Mouse (Mus musculus) intestine, embryonic 15.5 days (tissue): Measurements from ENCODE around the gene Dnajb13. TPM values are rescaled to one million over a fixed set of nuclear protein-coding genes. Genes with fewer than 3 reads are reported as not detected.
"Not testable (repeated sequence)": the region's sequence is repeated elsewhere in the genome, so short reads cannot be mapped to it uniquely, and the experiment has no call there.

Source experiments
- ATAC-seq: fragments of 200-750 bp; cut with Nextera tagmentation; 2 replicates; pipeline ENCODE4 v1.8.0; 2017; ENCODE audit warnings: moderate TSS enrichment, moderate library complexity
- H3K27ac ChIP-seq: fragments of 300-500 bp; sonication (generic); 2 replicates; pipeline ENCODE4 v1.5.1; 2015; ENCODE audit warnings: mild to moderate bottlenecking, inconsistent platforms
- H3K27me3 ChIP-seq: fragments of 300-500 bp; sonication (generic); replicated peaks from 2 replicates; pipeline ENCODE4 v1.6.1; 2015; ENCODE audit warnings: inconsistent platforms
- H3K36me3 ChIP-seq: fragments of 300-500 bp; sonication (generic); 2 replicates; pipeline ENCODE4 v1.6.1; 2015; ENCODE audit warnings: inconsistent platforms
- H3K4me1 ChIP-seq: fragments of 300-500 bp; sonication (generic); replicated peaks from 2 replicates; pipeline ENCODE4 v1.6.1; 2015; ENCODE audit warnings: inconsistent platforms
- H3K4me2 ChIP-seq: fragments of 300-500 bp; sonication (generic); replicated peaks from 2 replicates; pipeline ENCODE4 v1.6.1; 2015; ENCODE audit warnings: mild to moderate bottlenecking, inconsistent platforms
- H3K4me3 ChIP-seq: fragments of 300-500 bp; sonication (generic); replicated peaks from 2 replicates; pipeline ENCODE4 v1.5.1; 2015; ENCODE audit warnings: inconsistent platforms
- H3K9ac ChIP-seq: fragments of 300-500 bp; sonication (generic); 2 replicates; pipeline ENCODE4 v1.6.1; 2015; ENCODE audit warnings: inconsistent platforms
- H3K9me3 ChIP-seq: fragments of 300-500 bp; sonication (generic); 2 replicates; pipeline ENCODE4 v1.6.1; 2016; ENCODE audit warnings: inconsistent platforms
- WGBS: fragments of 180-500 bp; shearing (Covaris S2); methylation state at CpG from one replicate; pipeline ENCODE4 v1.1.7; 2015; 5-methylcytosine and 5-hydroxymethylcytosine counted together
- polyA plus RNA-seq: library from polyadenylated mRNA; unstranded; fragments of >200 nt; fragmentation: Nextera tagmentation; extraction: Ambion mirVana; gene quantifications from 2 replicates; pipeline ENCODE4 v1.2.1, GENCODE M21; 2015

Gene Dnajb13
- polyA plus RNA-seq, 1 experiment from 2014 or later: 0.41 TPM

GRCm38 (mm10) chr7:100495581-100496251 lies 19.0 kb downstream of the Dnajb13 start:
- peaks cover 34% of the 10 kb centered on the region for H3K4me1 ChIP-seq
- H3K9ac ChIP-seq: peak overlapping the region; percentile 34; the same call in 1 of the 2 replicates
- peaks cover 27% of the 10 kb centered on the region for H3K36me3 ChIP-seq
- peak overlapping the region; percentile 52 for H3K4me3 ChIP-seq
- H3K9me3 ChIP-seq: no peaks in the 10 kb centered on the region
- peak; percentile 68 for ATAC-seq
- WGBS: 21% methylated on average over 11 of the region's 11 CpGs
- peak overlapping the region; percentile 78 for H3K27ac ChIP-seq
- peak overlapping the region; percentile 90 for H3K4me2 ChIP-seq
- no peaks in the 10 kb centered on the region for H3K27me3 ChIP-seq

GRCm38 (mm10) chr7:100495042-100495441 lies 19.7 kb downstream of the Dnajb13 start:
- Histone ChIP-seq H3K27me3 (no peaks in the 10 kb centered on the region), H3K4me3 (peak overlapping the region; percentile 52), H3K36me3 (peaks cover 27% of the 10 kb centered on the region), H3K9ac (peak overlapping the region; percentile 34), H3K4me1 (peaks cover 34% of the 10 kb centered on the region), H3K4me2 (peak overlapping the region; percentile 90), H3K27ac (peak overlapping the region; percentile 78), H3K9me3 (no peaks in the 10 kb centered on the region)
- no peak for ATAC-seq
- WGBS: 47% methylated on average over 8 of the region's 8 CpGs

DNA sequence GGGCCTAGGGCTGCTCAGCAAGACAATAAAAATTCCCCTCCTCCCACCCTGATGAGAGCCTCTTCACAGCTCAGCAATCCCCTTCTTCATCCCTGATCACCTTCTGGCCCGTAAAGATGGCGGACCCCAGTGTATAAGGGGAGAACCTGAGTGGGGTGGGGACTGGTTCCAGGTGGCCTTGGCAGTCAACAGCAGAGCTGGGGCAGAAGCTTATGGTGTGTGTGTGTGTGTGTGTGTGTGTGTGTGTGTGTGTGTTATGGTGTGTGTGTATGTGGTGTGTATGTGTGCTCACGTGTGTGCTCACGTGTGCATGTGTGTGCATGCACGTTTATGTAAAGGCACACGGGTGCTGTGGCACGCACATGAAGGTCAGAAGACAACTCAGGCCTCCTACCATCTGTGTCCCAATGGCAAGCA lies 20.3 kb downstream of the Dnajb13 start:
- peak overlapping the region; percentile 78 for H3K27ac ChIP-seq
- peak overlapping the region; percentile 57 for H3K9ac ChIP-seq
- peaks cover 24% of the 10 kb centered on the region for H3K36me3 ChIP-seq
- H3K4me3 ChIP-seq: peak overlapping the region; percentile 52
- H3K27me3 ChIP-seq: no peaks in the 10 kb centered on the region
- peaks cover 34% of the 10 kb centered on the region for H3K4me1 ChIP-seq
- no peaks in the 10 kb centered on the region for H3K9me3 ChIP-seq
- 71% methylated on average over 7 of the region's 7 CpGs for WGBS
- ATAC-seq: no peak
- H3K4me2 ChIP-seq: peak overlapping the region; percentile 90

DNA sequence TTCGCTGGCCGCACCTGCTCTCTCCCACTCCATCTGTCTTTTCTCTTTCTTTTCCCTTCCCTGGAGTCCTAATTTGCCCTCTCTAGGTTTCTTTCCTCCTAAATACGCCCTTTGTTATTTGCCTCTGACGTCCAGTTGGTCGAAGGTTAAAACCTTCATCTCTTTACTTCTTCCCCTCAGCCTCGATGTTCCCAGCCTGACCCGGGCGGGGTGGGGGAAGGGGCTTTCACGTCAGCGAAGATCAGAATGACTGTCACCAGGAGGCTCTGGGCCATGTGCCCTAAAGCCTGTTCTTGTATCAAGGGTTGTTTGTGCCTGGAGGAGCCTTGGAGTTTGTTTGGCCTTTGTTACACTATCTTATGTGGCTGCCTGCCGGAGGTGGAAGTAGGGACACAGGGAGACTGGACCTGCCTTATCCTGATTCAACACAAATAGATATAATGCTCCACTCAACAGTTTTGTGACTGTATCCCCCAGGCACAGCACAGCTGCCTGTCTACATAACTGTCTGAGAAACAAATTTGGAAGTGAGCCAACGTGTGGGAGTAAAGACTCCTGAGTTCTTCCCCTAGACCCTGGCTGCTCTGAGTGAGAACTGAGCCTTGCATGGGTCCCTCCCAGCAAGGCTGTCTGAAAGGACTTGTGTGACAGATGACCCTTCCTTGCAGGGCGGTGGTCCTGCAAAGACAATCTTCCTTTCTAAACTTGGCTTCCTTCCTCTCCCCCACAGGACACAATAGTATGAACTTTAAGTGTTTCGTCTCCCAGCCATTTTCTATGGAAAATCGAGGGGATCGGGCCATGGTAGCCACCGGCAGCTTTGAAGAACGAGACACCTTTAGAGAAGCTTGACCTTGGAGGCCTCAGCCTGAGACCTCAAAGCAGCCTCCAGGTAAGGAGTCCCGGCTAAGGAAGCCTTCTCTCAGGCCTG lies 21.0 kb downstream of the Dnajb13 start:
- Histone ChIP-seq H3K9me3 (no peaks in the 10 kb centered on the region), H3K27me3 (no peaks in the 10 kb centered on the region), H3K4me2 (peak overlapping the region; percentile 90), H3K36me3 (peaks cover 18% of the 10 kb centered on the region), H3K9ac (peak overlapping the region; percentile 57), H3K27ac (peak overlapping the region; percentile 78), H3K4me1 (peaks cover 36% of the 10 kb centered on the region), H3K4me3 (peak overlapping the region; percentile 52)
- 23% methylated on average over 19 of the region's 19 CpGs for WGBS
- 0 out of 2 replicates have a peak, but pooled peaks have one; percentile 5 for ATAC-seq

GRCm38 (mm10) chr7:100493117-100493483 lies 21.7 kb downstream of the Dnajb13 start, which contains the start of gene Ucp2:
Gene Ucp2 (plus strand): TSS chr7:100493337.
- Histone ChIP-seq H3K9me3 (no peaks in the 10 kb centered on the region), H3K36me3 (peaks cover 13% of the 10 kb centered on the region), H3K9ac (peak within 1 kb of the TSS; percentile 57), H3K4me2 (peak within 1 kb of the TSS; percentile 90), H3K27me3 (no peaks in the 10 kb centered on the region), H3K27ac (peak within 1 kb of the TSS; percentile 78), H3K4me1 (peaks cover 39% of the 10 kb centered on the region), H3K4me3 (peak within 1 kb of the TSS; percentile 52)
- peak; percentile 87 for ATAC-seq
- WGBS: under 1% methylated on average over 27 of the region's 27 CpGs

- WGBS: 4% methylated on average over 36 of the region's 36 CpGs
- peak overlapping the region; percentile 52 for H3K4me3 ChIP-seq
- no peaks in the 10 kb centered on the region for H3K9me3 ChIP-seq
- ATAC-seq: peak; percentile 79
- H3K4me2 ChIP-seq: peak overlapping the region; percentile 90
- H3K4me1 ChIP-seq: peaks cover 39% of the 10 kb centered on the region
- H3K27ac ChIP-seq: peak overlapping the region; percentile 78
- peak overlapping the region; percentile 57 for H3K9ac ChIP-seq
- peaks cover 7% of the 10 kb centered on the region for H3K36me3 ChIP-seq
- no peaks in the 10 kb centered on the region for H3K27me3 ChIP-seq
These were observed 22.2 kb downstream of the Dnajb13 start for GRCm38 (mm10) chr7:100492391-100493116.

DNA sequence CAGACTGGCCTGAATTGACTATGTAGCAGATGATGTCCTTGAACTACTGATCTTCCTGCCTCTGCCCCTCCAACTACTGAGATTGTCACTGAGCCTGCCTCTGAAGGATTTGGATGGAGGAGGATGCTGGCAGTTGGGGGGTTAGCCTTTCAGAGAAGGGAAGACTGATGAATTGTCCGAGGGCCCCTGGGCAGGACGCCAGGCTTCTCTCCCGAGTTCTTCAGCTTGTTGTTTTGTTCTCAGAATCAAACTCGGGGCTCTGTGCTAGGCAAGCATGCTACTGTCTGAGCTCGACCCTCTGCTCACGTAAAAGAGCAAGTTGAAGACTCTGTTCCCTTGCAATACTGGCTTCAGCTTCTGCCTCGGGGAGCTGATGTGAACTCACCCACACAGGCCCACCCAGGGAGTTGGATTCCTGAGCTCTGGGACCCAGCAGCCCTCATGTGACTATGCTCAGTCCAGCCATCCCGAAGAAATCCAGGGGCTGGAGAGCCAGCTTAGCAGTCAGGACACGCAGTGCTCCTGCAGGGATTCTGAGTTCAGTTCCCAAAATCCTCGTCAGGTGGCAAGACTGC lies 26.2 kb downstream of the Dnajb13 start:
- Histone ChIP-seq H3K27ac (peak overlapping the region; percentile 58), H3K9me3 (no peaks in the 10 kb centered on the region), H3K4me2 (0 out of 2 replicates have a peak overlapping the region, but pooled peaks have one; percentile 22), H3K4me3 (no peak overlapping the region), H3K9ac (no peak overlapping the region), H3K27me3 (no peaks in the 10 kb centered on the region), H3K4me1 (peaks cover 17% of the 10 kb centered on the region; the same call in 1 of the 2 replicates), H3K36me3 (no peaks in the 10 kb centered on the region)
- ATAC-seq: no peak
- WGBS: 35% methylated on average over 10 of the region's 10 CpGs

GRCm38 (mm10) chr7:100487301-100487700 lies 27.5 kb downstream of the Dnajb13 start:
- no peaks in the 10 kb centered on the region for H3K27me3 ChIP-seq
- 69% methylated on average over 2 of the region's 2 CpGs for WGBS
- no peak for ATAC-seq
- H3K9me3 ChIP-seq: no peaks in the 10 kb centered on the region
- H3K4me2 ChIP-seq: no peak overlapping the region
- no peaks in the 10 kb centered on the region for H3K36me3 ChIP-seq
- H3K4me1 ChIP-seq: peaks cover 5% of the 10 kb centered on the region; the same call in 1 of the 2 replicates
- H3K4me3 ChIP-seq: no peak overlapping the region
- H3K9ac ChIP-seq: no peak overlapping the region
- H3K27ac ChIP-seq: no peak overlapping the region

- Histone ChIP-seq H3K4me2 (no peak overlapping the region), H3K4me3 (no peak overlapping the region), H3K9ac (no peak overlapping the region), H3K9me3 (no peaks in the 10 kb centered on the region), H3K27me3 (no peaks in the 10 kb centered on the region), H3K4me1 (peaks cover 5% of the 10 kb centered on the region; the same call in 1 of the 2 replicates), H3K27ac (no peak overlapping the region), H3K36me3 (no peaks in the 10 kb centered on the region)
- WGBS: 78% methylated on average over 5 of the region's 5 CpGs
- ATAC-seq: no peak
These were observed 30.3 kb downstream of the Dnajb13 start for GRCm38 (mm10) chr7:100484493-100484892.

DNA sequence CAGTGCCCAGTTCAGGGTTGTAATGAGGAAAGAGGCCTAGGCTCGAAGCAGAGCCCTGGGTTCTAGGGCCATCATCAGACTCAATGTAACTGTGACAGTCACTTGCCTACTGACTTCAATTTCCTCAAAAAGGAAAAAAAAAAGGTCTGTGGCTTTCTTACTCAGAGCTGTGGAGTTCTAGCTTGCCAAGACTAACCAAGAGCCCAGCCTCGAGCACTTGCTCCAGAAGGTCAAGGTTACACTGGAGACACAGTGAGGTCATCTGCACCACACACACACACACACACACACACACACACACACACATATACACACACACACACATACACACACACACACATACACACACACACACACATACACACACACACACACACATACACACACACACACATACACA lies 32.7 kb downstream of the Dnajb13 start:
- H3K4me2 ChIP-seq, H3K4me3 ChIP-seq, H3K9ac ChIP-seq, ATAC-seq, H3K27ac ChIP-seq, H3K36me3 ChIP-seq, H3K27me3 ChIP-seq, H3K4me1 ChIP-seq, H3K9me3 ChIP-seq: not testable (repeated sequence)
- WGBS: 80% methylated on average over 2 of the region's 2 CpGs

- no peak for ATAC-seq
- Histone ChIP-seq H3K4me2 (no peak overlapping the region), H3K27me3 (no peaks in the 10 kb centered on the region), H3K9me3 (no peaks in the 10 kb centered on the region), H3K4me1 (no peaks in the 10 kb centered on the region), H3K9ac (no peak overlapping the region), H3K27ac (no peak overlapping the region), H3K4me3 (no peak overlapping the region), H3K36me3 (no peaks in the 10 kb centered on the region)
- 86% methylated on average over 17 of the region's 17 CpGs for WGBS
These were observed 34.6 kb downstream of the Dnajb13 start for GRCm38 (mm10) chr7:100480175-100480574.
